Mouse (Mus musculus) liver, postnatal 0 days (tissue): ENCODE results near the gene Syde2. TPM values are rescaled to one million over a fixed set of nuclear protein-coding genes. Genes with fewer than 3 reads are reported as not detected.
A peak's percentile ranks its signal among the peaks of the same experiment; 100 is the strongest.

Experiments
- ATAC-seq: fragments of 200-750 bp; cut with Nextera tagmentation; 2 replicates; pipeline ENCODE4 v1.8.0; 2017; ENCODE audit warnings: mild to moderate bottlenecking, moderate library complexity
- DNase-seq: peaks from one replicate; pipeline ENCODE4 v3.0.0-alpha.2; 2016
- H3K27ac ChIP-seq: fragments of 300-500 bp; sonication (generic); 2 replicates; pipeline ENCODE4 v1.5.1; 2014; ENCODE audit warnings: antibody characterized with exemption, moderate library complexity, mild to moderate bottlenecking, low read depth
- H3K27me3 ChIP-seq: fragments of 300-500 bp; sonication (generic); 2 replicates; pipeline ENCODE4 v1.6.1; 2014; ENCODE audit warnings: low read length, control low read depth, mixed read lengths; ENCODE audit not compliant: insufficient read depth
- H3K36me3 ChIP-seq: fragments of 300-500 bp; sonication (generic); replicated peaks from 2 replicates; pipeline ENCODE4 v1.6.1; 2014; ENCODE audit warnings: mild to moderate bottlenecking, control low read depth, low read length, moderate library complexity, mixed read lengths; ENCODE audit not compliant: insufficient read depth
- H3K4me1 ChIP-seq: fragments of 300-500 bp; sonication (generic); 2 replicates; pipeline ENCODE4 v1.6.1; 2014; ENCODE audit warnings: antibody characterized with exemption, mild to moderate bottlenecking, control low read depth; ENCODE audit not compliant: insufficient read depth
- H3K4me2 ChIP-seq: fragments of 300-500 bp; sonication (generic); 2 replicates; pipeline ENCODE4 v1.6.1; 2014; ENCODE audit warnings: low read depth, mild to moderate bottlenecking, low read length, moderate library complexity, mixed read lengths
- H3K4me3 ChIP-seq: fragments of 300-500 bp; sonication (generic); 2 replicates; pipeline ENCODE4 v1.5.1; 2014; ENCODE audit warnings: low read depth, low read length
- H3K9ac ChIP-seq: fragments of 300-500 bp; sonication (generic); replicated peaks from 2 replicates; pipeline ENCODE4 v1.6.1; 2014; ENCODE audit warnings: mild to moderate bottlenecking, moderate library complexity
- H3K9me3 ChIP-seq: fragments of 300-500 bp; sonication (generic); 2 replicates; pipeline ENCODE4 v1.6.1; 2016; ENCODE audit warnings: mild to moderate bottlenecking, control low read depth, low read length, mixed read lengths
- CTCF ChIP-seq: sonication (generic); IDR thresholded peaks from 2 replicates; pipeline ENCODE4 v1.5.1; 2016; ENCODE audit warnings: antibody characterized with exemption, low read depth
- EP300 ChIP-seq: IDR thresholded peaks from 2 replicates; pipeline ENCODE4 v1.6.1; 2016; ENCODE audit warnings: antibody characterized with exemption, low read depth, mild to moderate bottlenecking
- WGBS: fragments of 180-500 bp; shearing (Covaris S2); extraction: QIAGEN DNeasy Blood & Tissue Kit; methylation state at CpG from one replicate; pipeline ENCODE4 v1.1.7; 2014; ENCODE audit not compliant: insufficient replicate concordance; 5-methylcytosine and 5-hydroxymethylcytosine counted together
- polyA plus RNA-seq: library from polyadenylated mRNA; unstranded; fragments of >200 nt; fragmentation: Nextera tagmentation; extraction: Ambion mirVana; gene quantifications from 2 replicates; pipeline ENCODE4 v1.2.1, GENCODE M21; 2015

Syde2 gene
- polyA plus RNA-seq, 1 experiment from 2014 or later = 0.47 TPM

DNA sequence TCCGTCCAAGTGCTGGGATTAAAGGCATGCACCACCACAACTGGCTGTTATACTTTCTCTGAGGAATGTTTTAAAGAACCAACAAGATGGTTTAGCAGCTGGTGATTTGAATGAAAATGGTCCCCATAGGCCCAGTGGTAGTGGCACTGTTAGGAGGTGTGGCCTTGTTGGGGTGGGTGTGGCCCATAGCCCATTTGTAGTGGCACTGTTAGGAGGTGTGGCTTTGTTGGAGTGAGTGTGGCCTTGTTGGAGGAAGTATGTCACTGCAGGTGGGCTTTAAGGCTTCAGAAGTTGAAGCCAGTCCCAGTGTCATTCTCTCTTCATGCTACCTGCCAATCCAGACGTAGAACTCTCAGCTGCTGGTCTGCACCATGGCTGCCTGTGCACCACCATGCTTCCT is 40.7 kb downstream of the Syde2 start:
- TF ChIP-seq CTCF (no peak), EP300 (no peak)
- DNase-seq = no peak
- WGBS = 76% methylated on average over 2 of the region's 2 CpGs
- Histone ChIP-seq H3K9ac (no peak overlapping the region), H3K4me1 (peaks cover 13% of the 10 kb centered on the region; the same call in 1 of the 2 replicates), H3K4me3 (no peak overlapping the region), H3K27ac (no peak overlapping the region), H3K27me3 (no peaks in the 10 kb centered on the region), H3K4me2 (no peak overlapping the region), H3K36me3 (no peaks in the 10 kb centered on the region), H3K9me3 (no peaks in the 10 kb centered on the region)
- ATAC-seq = no peak

DNA sequence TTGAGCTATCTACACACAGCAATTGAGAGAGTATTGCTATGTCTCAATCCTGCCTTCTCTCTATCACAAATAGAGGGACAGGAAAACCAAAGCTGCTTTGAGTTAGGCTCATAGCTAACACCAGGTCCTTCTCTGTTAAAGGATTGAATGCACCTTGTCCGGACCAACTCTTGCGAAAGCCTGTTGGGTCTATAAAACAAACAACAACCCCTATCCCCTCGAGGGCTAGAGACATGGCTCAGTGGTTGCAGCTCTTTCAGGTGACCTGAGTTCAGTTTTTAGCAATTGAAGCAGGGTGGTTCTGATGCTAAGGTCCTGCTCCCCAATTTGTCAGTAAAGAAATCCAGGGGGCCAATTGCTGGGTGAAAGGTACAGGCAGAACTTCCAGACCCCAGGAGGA is 41.6 kb downstream of the Syde2 start:
- ATAC-seq = peak; percentile 89
- H3K27ac ChIP-seq = peak overlapping the region; percentile 72
- peak; percentile 31 for DNase-seq
- TF ChIP-seq EP300 (0 out of 2 replicates have a peak, but pooled peaks have one; percentile 18), CTCF (no peak)
- no peak overlapping the region for H3K9ac ChIP-seq
- no peak overlapping the region for H3K4me3 ChIP-seq
- no peaks in the 10 kb centered on the region for H3K36me3 ChIP-seq
- H3K4me2 ChIP-seq = no peak overlapping the region
- H3K27me3 ChIP-seq = no peaks in the 10 kb centered on the region
- no peaks in the 10 kb centered on the region for H3K9me3 ChIP-seq
- WGBS = 39% methylated on average over 3 of the region's 3 CpGs
- H3K4me1 ChIP-seq = peaks cover 13% of the 10 kb centered on the region; the same call in 1 of the 2 replicates

DNA sequence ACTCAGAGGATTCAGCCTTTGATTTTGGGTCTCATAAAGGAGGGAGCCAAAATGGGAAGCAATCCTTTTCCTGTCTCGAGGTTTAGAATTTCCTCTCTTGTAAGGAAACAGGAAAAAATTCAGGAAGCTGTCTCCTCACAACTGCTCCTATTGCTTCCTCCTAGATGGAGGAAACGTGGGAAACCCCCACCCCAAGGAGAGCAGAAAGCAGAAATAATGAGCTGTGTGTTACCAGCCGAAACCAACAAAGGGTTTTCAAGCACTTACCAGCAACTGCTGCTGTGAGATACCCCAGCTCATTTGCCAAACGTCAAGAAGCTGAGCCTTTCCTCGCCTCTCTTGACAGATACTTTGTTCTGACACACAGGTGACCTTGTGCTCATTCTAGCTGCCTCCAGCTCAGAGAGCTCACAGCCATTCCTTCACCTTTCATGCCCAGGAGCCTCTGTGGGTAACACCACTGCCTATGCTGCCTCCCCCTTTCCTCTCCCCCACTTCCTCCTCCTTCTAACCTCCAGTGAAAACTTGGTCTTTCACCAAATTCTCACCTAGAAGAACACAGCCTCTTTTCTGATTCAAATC is 42.7 kb downstream of the Syde2 start:
- no peaks in the 10 kb centered on the region for H3K27me3 ChIP-seq
- no peak overlapping the region for H3K9ac ChIP-seq
- DNase-seq (no peak), ATAC-seq (no peak)
- 10% methylated on average over 5 of the region's 5 CpGs for WGBS
- no peaks in the 10 kb centered on the region for H3K9me3 ChIP-seq
- H3K4me1 ChIP-seq = peaks cover 13% of the 10 kb centered on the region; the same call in 1 of the 2 replicates
- no peaks in the 10 kb centered on the region for H3K36me3 ChIP-seq
- H3K4me2 ChIP-seq = no peak overlapping the region
- TF ChIP-seq EP300 (no peak), CTCF (no peak)
- peak overlapping the region; percentile 72; the same call in 1 of the 2 replicates for H3K27ac ChIP-seq
- H3K4me3 ChIP-seq = no peak overlapping the region

GRCm38 (mm10) chr3:146032976-146033375 is 45.3 kb downstream of the Syde2 start:
- no peak for DNase-seq
- 76% methylated on average over 5 of the region's 5 CpGs for WGBS

DNA sequence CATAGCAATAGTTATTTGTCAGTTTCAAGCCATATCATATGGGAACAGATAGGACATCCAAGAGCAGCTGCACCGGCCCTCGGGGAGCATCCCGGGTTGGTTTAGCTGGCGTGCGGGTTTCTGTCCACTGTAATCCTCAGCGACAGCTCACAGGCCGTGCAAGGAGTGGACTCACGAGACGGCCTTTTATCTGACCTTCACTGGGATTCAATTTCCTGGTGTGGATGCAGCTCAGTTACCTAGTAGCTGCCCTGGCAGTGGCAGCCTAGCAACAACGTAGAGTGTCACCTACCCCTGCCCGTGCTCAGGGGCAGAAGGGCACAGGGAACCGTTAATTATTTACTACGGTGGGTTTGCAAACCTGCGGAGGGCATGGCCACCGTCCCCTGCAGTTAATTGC is 50.2 kb downstream of the Syde2 start:
- no peak overlapping the region for H3K27ac ChIP-seq
- H3K36me3 ChIP-seq = no peaks in the 10 kb centered on the region
- TF ChIP-seq EP300 (no peak), CTCF (no peak)
- peak overlapping the region; percentile 40; the same call in 1 of the 2 replicates for H3K4me2 ChIP-seq
- no peaks in the 10 kb centered on the region; the same call in none of the 2 replicates for H3K4me1 ChIP-seq
- no peak for DNase-seq
- H3K9ac ChIP-seq = no peak overlapping the region
- WGBS = 51% methylated on average over 15 of the region's 15 CpGs
- ATAC-seq = peak; percentile 48
- 0 out of 2 replicates have a peak, but pooled peaks cover 2% of the 10 kb centered on the region for H3K9me3 ChIP-seq
- no peak overlapping the region for H3K4me3 ChIP-seq
- H3K27me3 ChIP-seq = no peaks in the 10 kb centered on the region

More at GRCm38 (mm10) chr3:146032976-146033375, 45.3 kb downstream of the Syde2 start:
- Histone ChIP-seq H3K4me1 (peaks cover 13% of the 10 kb centered on the region; the same call in 1 of the 2 replicates), H3K9ac (no peak overlapping the region), H3K4me2 (no peak overlapping the region), H3K9me3 (no peaks in the 10 kb centered on the region), H3K36me3 (no peaks in the 10 kb centered on the region), H3K27ac (no peak overlapping the region), H3K27me3 (no peaks in the 10 kb centered on the region), H3K4me3 (no peak overlapping the region)
- ATAC-seq = no peak
- TF ChIP-seq CTCF = no peak
- no peak for TF ChIP-seq EP300

DNA sequence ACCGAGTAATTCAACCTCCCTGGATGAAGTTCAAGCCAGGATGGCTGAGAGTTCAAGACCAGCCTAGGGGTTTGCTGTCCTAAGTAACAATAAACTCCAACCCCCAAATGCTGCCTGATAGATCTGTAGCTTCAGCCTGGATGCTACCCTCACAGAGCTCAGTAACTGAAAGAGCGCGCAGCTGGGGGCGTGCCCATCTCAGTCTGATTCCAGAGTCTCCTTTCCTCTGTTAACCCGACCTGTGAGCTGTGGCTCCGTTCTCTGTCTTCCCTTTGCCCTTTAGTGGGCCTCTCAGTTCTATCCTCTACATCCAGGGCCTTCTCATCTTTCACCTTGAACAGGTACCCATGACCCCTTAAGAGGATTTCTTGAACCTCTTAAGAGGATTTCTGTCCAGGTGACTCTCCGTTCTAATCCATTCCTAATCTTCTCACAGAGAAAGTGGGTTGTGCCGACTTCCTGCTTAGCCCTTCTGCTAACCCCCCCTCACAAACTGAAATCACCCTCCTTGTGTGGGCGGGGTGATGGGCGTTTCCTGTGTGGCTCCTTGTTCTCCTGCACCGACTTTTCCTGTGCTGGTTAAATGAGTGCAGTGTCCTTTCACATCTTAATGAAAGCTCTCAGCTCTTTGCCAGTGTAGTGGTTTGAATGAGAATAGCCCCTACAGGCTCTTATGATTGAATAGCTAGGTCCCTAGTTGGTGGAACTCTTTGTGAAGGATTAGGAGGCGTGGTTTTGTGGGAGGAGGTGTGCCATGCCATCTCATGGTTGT is 51.6 kb downstream of the Syde2 start:
- Histone ChIP-seq H3K27me3 (no peaks in the 10 kb centered on the region), H3K4me1 (no peaks in the 10 kb centered on the region; the same call in none of the 2 replicates), H3K36me3 (no peaks in the 10 kb centered on the region), H3K4me3 (no peak overlapping the region), H3K4me2 (no peak overlapping the region), H3K27ac (no peak overlapping the region), H3K9me3 (0 out of 2 replicates have a peak, but pooled peaks cover 2% of the 10 kb centered on the region), H3K9ac (no peak overlapping the region)
- ATAC-seq (no peak), DNase-seq (no peak)
- no peak for TF ChIP-seq EP300
- no peak for TF ChIP-seq CTCF
- 39% methylated on average over 12 of the region's 12 CpGs for WGBS
